Mouse (Mus musculus) liver, embryonic 11.5 days (tissue): ENCODE measurements around the gene Calu. TPM values are rescaled to one million over a fixed set of nuclear protein-coding genes. Genes with fewer than 3 reads are reported as not detected.
A peak's percentile ranks its signal among the peaks of the same experiment; 100 is the strongest.

Source experiments
- ATAC-seq: fragments of 200-750 bp; cut with Nextera tagmentation; replicated peaks from 2 replicates; pipeline ENCODE4 v1.8.0; 2017; ENCODE audit warnings: moderate number of reproducible peaks, mild to moderate bottlenecking, moderate TSS enrichment, moderate library complexity; ENCODE audit not compliant: low FRiP score
- DNase-seq: peaks from one replicate; pipeline ENCODE4 v3.0.0-alpha.2; 2017; ENCODE audit warnings: low spot score
- H3K27ac ChIP-seq: fragments of 300-500 bp; sonication (generic); 2 replicates; pipeline ENCODE4 v1.5.1; 2014; ENCODE audit warnings: mild to moderate bottlenecking, low read depth, low read length, control low read depth
- H3K27me3 ChIP-seq: fragments of 300-500 bp; sonication (generic); replicated peaks from 2 replicates; pipeline ENCODE4 v1.6.1; 2014; ENCODE audit warnings: low read length, mixed read lengths; ENCODE audit not compliant: control insufficient read depth, insufficient read depth
- H3K36me3 ChIP-seq: fragments of 300-500 bp; sonication (generic); 2 replicates; pipeline ENCODE4 v1.6.1; 2014; ENCODE audit warnings: mild to moderate bottlenecking, low read length, moderate library complexity, mixed read lengths; ENCODE audit not compliant: control insufficient read depth, insufficient read depth
- H3K4me1 ChIP-seq: fragments of 300-500 bp; sonication (generic); replicated peaks from 2 replicates; pipeline ENCODE4 v1.6.1; 2014; ENCODE audit warnings: low read length, mixed read lengths; ENCODE audit not compliant: control insufficient read depth, insufficient read depth
- H3K4me2 ChIP-seq: fragments of 300-500 bp; sonication (generic); 2 replicates; pipeline ENCODE4 v1.6.1; 2014; ENCODE audit warnings: mild to moderate bottlenecking, control low read depth, moderate library complexity
- H3K4me3 ChIP-seq: fragments of 300-500 bp; sonication (generic); 2 replicates; pipeline ENCODE4 v1.5.1; 2014; ENCODE audit warnings: low read depth, low read length, control low read depth
- H3K9ac ChIP-seq: fragments of 300-500 bp; sonication (generic); 2 replicates; pipeline ENCODE4 v1.6.1; 2014; ENCODE audit warnings: low read depth, low read length, control low read depth
- H3K9me3 ChIP-seq: fragments of 300-500 bp; sonication (generic); 2 replicates; pipeline ENCODE4 v1.6.1; 2016; ENCODE audit warnings: low read length, inconsistent platforms, mixed read lengths; ENCODE audit not compliant: control insufficient read depth
- WGBS: fragments of 180-500 bp; shearing (Covaris S2); extraction: QIAGEN DNeasy Blood & Tissue Kit; methylation state at CpG from one replicate; pipeline ENCODE4 v1.1.7; 2014; 5-methylcytosine and 5-hydroxymethylcytosine counted together
- polyA plus RNA-seq: library from polyadenylated mRNA; unstranded; fragments of >200 nt; fragmentation: Nextera tagmentation; extraction: Ambion mirVana; gene quantifications from 2 replicates; pipeline ENCODE4 v1.2.1, GENCODE M21; 2014

Calu gene
- polyA plus RNA-seq, 1 experiment from 2014 or later: 197 TPM

DNA sequence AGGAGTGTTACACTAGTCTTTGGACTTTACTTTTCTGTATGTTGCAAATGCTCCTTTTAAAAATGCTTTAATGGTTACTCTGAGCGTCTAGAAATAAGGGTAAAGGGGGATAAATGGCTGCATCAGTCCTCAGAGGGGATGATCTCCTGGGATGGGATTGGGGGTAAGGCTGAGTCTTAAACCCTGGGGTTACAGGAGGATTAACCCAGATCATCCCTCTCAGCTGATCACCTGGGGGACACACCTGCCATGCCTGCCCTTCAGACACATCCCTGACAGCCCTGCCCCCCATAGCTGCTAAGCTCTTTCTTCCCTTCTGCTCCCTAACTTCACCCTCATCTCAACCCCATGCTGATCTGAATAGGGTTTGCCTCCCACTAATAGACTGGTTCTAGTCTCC, 46.4 kb downstream of the Calu start:
- no peak overlapping the region for H3K27ac ChIP-seq
- H3K4me2 ChIP-seq: no peak overlapping the region
- H3K36me3 ChIP-seq: no peaks in the 10 kb centered on the region
- H3K27me3 ChIP-seq: peaks cover 72% of the 10 kb centered on the region
- no peak overlapping the region for H3K4me3 ChIP-seq
- ATAC-seq: no peak
- no peak overlapping the region for H3K9ac ChIP-seq
- H3K4me1 ChIP-seq: peaks cover 4% of the 10 kb centered on the region
- no peaks in the 10 kb centered on the region for H3K9me3 ChIP-seq
- no peak for DNase-seq
- 52% methylated on average over 1 of the region's 1 CpGs for WGBS

DNA sequence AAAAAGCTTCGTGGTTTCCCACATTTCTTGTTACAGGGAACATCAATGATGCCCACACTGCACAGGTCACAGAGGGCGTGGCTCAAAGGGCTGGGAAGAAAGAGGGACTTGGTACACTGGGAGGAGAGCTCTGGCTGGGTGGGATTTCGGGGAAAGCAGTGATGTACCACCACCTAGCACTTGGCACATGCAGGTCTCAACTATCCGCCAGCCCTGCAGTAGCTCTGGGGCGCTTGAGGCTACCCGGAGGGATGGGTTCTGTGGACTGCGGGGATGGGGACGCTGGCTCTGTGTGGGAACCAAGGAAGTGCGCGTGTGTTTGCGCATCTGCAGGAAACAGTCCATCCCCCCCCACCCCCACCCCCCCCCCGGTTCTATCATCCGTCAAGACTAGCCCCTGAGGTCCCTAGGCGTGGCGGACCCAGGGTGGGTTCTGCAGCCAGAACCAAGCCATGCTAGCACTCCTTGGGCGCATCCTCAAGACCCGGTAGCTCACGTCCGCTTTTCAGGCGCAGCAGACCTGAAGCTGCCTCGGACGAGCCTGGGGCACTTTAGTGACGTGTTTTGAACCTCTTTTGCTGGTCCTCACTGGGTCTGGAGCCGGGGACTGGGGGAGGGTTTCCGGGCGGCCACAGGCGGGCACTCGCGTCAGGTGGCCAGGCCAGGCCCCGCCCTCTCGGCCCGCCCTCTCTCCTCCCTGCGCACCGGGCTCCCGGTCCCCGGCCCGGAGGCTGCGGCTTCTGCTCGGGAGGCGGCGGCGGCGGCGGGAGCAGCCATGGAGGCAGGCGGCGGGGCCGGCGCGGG, 48.2 kb downstream of the Calu start, which contains the start of gene Ccdc136:
Gene Ccdc136, plus strand, starts transcription at position 400 of the 804 bp plus-strand sequence.
- ATAC-seq: peak; percentile 80
- H3K27ac ChIP-seq: no peak within 1 kb of the TSS
- WGBS: under 1% methylated on average over 46 of the region's 49 CpGs
- no peaks in the 10 kb centered on the region for H3K36me3 ChIP-seq
- peak within 1 kb of the TSS; percentile 49 for H3K4me3 ChIP-seq
- peak; percentile 73 for DNase-seq
- peak within 1 kb of the TSS; percentile 59 for H3K4me2 ChIP-seq
- peaks cover 4% of the 10 kb centered on the region for H3K4me1 ChIP-seq
- no peaks in the 10 kb centered on the region for H3K9me3 ChIP-seq
- peaks cover 72% of the 10 kb centered on the region for H3K27me3 ChIP-seq
- peak within 1 kb of the TSS; percentile 43; the same call in 1 of the 2 replicates for H3K9ac ChIP-seq

- 0 out of 2 replicates have a peak overlapping the region, but pooled peaks have one; percentile 3 for H3K9ac ChIP-seq
- no peak overlapping the region for H3K27ac ChIP-seq
- DNase-seq: no peak
- no peaks in the 10 kb centered on the region for H3K36me3 ChIP-seq
- H3K9me3 ChIP-seq: no peaks in the 10 kb centered on the region
- whole genome bisulfite sequencing: 5% methylated on average over 24 of the region's 24 CpGs
- peak overlapping the region; percentile 59 for H3K4me2 ChIP-seq
- peak overlapping the region; percentile 49 for H3K4me3 ChIP-seq
- peak; percentile 20; the same call in 1 of the 2 replicates for ATAC-seq
- peaks cover 71% of the 10 kb centered on the region for H3K27me3 ChIP-seq
- peaks cover 4% of the 10 kb centered on the region for H3K4me1 ChIP-seq
These were observed 49.1 kb downstream of the Calu start for GRCm38 (mm10) chr6:29396714-29397540.

- ATAC-seq: no peak
- H3K36me3 ChIP-seq: no peaks in the 10 kb centered on the region
- H3K4me2 ChIP-seq: peak overlapping the region; percentile 59
- 22% methylated on average over 6 of the region's 6 CpGs for WGBS
- no peak overlapping the region for H3K9ac ChIP-seq
- peak overlapping the region; percentile 49; the same call in 1 of the 2 replicates for H3K4me3 ChIP-seq
- DNase-seq: no peak
- no peaks in the 10 kb centered on the region for H3K9me3 ChIP-seq
- H3K27me3 ChIP-seq: peaks cover 66% of the 10 kb centered on the region
- H3K4me1 ChIP-seq: peaks cover 4% of the 10 kb centered on the region
- no peak overlapping the region for H3K27ac ChIP-seq
These were observed 49.7 kb downstream of the Calu start for GRCm38 (mm10) chr6:29397575-29397974.

DNA sequence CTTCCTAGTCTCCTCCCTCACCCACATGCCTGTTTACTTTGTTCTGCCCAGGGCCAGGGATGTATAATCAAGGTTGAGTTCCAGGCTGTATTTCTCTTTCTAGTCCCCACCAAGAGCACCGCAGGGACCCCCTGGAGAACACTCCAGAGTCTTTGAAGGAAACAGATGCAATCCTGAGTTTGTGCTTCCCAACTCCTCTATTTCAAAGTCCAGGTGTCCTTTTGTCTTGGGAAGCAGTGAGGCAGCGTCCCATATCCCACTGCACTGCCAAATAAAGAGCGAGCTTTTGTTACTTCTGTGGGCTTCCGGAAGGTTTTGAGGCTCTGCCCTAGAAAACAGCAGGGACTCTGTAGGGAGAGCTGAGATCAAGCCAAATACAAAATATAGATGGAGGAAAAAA, 52.0 kb downstream of the Calu start:
- no peak for ATAC-seq
- Histone ChIP-seq H3K36me3 (no peaks in the 10 kb centered on the region), H3K4me3 (no peak overlapping the region), H3K4me1 (peaks cover 6% of the 10 kb centered on the region), H3K27ac (no peak overlapping the region), H3K9ac (no peak overlapping the region), H3K4me2 (no peak overlapping the region), H3K27me3 (peaks cover 58% of the 10 kb centered on the region), H3K9me3 (no peaks in the 10 kb centered on the region)
- 80% methylated on average over 4 of the region's 4 CpGs for WGBS
- DNase-seq: no peak

- 9% methylated on average over 34 of the region's 34 CpGs for whole genome bisulfite sequencing
- Histone ChIP-seq H3K27me3 (peaks cover 29% of the 10 kb centered on the region), H3K4me2 (peak overlapping the region; percentile 48), H3K4me1 (0 out of 2 replicates have a peak, but pooled peaks cover 2% of the 10 kb centered on the region), H3K9me3 (no peaks in the 10 kb centered on the region), H3K9ac (no peak overlapping the region), H3K36me3 (no peaks in the 10 kb centered on the region), H3K4me3 (no peak overlapping the region), H3K27ac (no peak overlapping the region)
- DNase-seq (peak; percentile 43), ATAC-seq (no peak)
These were observed 54.9 kb downstream of the Calu start for GRCm38 (mm10) chr6:29402693-29403342.

DNA sequence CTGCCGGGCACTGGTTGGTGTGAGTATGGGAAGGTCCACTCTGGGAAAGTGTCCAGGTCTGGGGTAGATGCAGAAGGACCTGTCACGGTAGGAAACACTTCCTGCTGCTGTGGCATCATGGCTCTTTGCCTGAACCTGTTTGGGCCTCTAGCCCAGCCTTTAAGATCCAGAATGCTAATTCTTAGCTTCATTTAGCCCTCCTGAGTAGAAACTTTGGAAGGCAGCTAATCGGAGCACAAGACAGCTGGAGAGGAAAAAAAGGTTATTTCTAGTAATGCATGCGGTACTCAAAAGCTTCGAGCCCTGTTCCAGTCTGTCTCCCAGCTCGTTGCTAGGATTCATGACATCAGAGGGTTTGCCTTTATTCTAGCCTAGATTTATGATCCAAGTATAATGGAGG, 58.5 kb downstream of the Calu start:
- Histone ChIP-seq H3K27ac (no peak overlapping the region), H3K4me2 (no peak overlapping the region), H3K4me1 (0 out of 2 replicates have a peak, but pooled peaks cover 2% of the 10 kb centered on the region), H3K9me3 (no peaks in the 10 kb centered on the region), H3K9ac (no peak overlapping the region), H3K4me3 (no peak overlapping the region), H3K27me3 (peaks cover 12% of the 10 kb centered on the region), H3K36me3 (no peaks in the 10 kb centered on the region)
- no peak for ATAC-seq
- no peak for DNase-seq
- 79% methylated on average over 6 of the region's 6 CpGs for WGBS

DNA sequence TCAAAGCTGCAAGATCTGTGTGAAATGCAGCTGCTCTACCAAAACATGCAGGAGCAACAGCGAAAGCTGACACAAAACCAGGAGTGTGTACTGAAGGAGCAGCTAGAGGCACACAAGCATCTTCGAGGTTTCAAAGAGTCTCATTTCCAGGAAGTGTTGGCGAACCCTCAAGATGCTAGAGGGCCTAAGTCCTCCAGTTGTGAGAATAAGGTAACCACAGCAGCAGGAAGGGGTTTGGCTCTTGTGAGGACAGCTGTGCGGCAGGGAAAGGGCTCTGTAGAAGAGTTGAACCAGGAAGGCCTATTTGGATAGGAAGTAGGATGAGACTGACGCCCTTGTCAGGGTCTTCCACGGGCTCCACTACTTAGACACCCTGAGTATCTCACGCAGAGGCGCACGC, 67.6 kb downstream of the Calu start:
- Histone ChIP-seq H3K4me3 (no peak overlapping the region), H3K9ac (no peak overlapping the region), H3K4me2 (no peak overlapping the region), H3K27ac (no peak overlapping the region), H3K4me1 (no peaks in the 10 kb centered on the region), H3K36me3 (no peaks in the 10 kb centered on the region), H3K9me3 (no peaks in the 10 kb centered on the region), H3K27me3 (0 out of 2 replicates have a peak, but pooled peaks cover 3% of the 10 kb centered on the region)
- WGBS: 62% methylated on average over 9 of the region's 9 CpGs
- no peak for ATAC-seq
- DNase-seq: no peak
